Mouse (Mus musculus): Measurements from ENCODE around the gene Mri1. TPM values are rescaled to one million over a fixed set of nuclear protein-coding genes. Genes with fewer than 3 reads are reported as not detected.
"Not testable (repeated sequence)": the region's sequence is repeated elsewhere in the genome, so short reads cannot be mapped to it uniquely, and the experiment has no call there.

The Mri1 gene
- polyA plus RNA-seq (2015; fragmentation: Nextera tagmentation; extraction: Ambion mirVana), result 45.6 and 48.4 TPM in 2 replicates

DNA sequence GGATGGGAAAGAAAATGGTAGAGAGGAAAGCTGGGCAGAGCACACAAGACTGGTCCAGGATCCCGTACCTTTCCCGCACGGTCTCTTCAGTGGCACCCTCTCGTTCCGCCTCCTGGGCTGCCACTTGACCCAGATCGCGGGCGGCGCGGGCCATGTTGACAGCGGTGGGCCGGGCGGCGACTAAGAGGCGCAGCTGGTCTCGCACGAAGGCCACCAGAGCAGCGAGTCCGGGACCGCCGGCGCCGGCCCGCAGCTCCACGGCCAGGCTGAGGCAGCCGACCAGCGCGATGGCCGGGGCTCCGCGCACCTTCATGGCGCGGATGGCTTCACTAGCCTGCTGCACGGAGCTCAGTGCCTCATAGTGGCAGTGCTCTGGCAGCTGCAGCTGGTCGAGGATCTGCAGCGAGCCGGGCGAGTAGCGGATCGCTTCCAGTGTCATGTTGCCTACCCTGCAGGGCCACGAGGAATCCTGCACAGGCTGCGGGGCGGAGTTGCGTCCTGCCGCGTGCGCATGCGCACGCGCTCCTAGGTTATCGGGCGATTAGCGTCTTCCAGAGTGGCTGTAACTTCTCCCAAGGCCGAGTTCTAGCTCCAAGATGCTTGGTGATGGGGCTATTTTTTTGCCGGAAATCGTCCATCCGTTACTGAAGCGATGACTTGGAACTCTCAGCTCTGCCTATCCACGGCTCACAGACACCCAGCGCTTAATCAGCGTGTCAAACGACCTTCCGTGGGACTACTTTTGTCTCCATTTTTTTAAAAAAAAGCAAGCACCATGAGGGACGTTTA lies at the start of gene Mri1:
Gene Mri1 (minus strand): TSS at position 505 of the 789 bp plus-strand sequence.
- Histone ChIP-seq H3K27ac (replicated peaks) (peak within 1 kb of the TSS; percentile 93), H3K4me1 (replicated peaks) (peaks cover 18% of the 10 kb centered on the region), H3K9ac (peak within 1 kb of the TSS; percentile 84), H3K4me3 (peak within 1 kb of the TSS; percentile 82), H3K36me3 (peaks cover 59% of the 10 kb centered on the region), H3K4me2 (peak within 1 kb of the TSS; percentile 84), H3K27me3 (no peaks in the 10 kb centered on the region), H3K9me3 (no peaks in the 10 kb centered on the region)
- WGBS, result under 1% methylated on average over 64 of the region's 64 CpGs
- ATAC-seq (ENCODE audit: low FRiP score, low read depth), result peak; percentile 86

DNA sequence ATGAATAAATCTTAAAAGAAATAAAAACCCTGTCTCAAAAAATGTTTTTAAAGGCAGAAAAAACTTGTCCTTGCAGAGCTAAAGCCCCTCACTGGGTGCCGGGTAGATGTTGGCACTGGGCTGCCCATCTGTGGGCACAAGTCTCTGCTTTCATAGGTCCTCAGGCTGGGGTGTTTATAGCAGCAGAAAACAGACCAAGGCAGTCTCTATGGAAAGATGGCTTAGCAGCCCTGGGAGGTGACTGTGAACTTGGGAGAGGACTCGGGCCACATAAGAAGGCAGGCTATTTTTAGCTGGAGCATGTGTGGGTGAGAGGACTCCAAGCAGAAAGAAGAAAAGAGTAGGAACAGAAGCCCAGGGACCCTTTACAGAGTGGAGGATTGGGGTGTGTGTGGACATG lies 46.8 kb upstream of the Mri1 start:
- no peak overlapping the region for H3K4me3 ChIP-seq
- no peaks in the 10 kb centered on the region for H3K27me3 ChIP-seq
- H3K9ac ChIP-seq, result no peak overlapping the region
- no peak for ATAC-seq (ENCODE audit: low FRiP score, low read depth)
- no peak overlapping the region for H3K27ac ChIP-seq (replicated peaks)
- H3K36me3 ChIP-seq, result no peaks in the 10 kb centered on the region
- H3K4me2 ChIP-seq, result no peak overlapping the region
- no peaks in the 10 kb centered on the region for H3K9me3 ChIP-seq
- 84% methylated on average over 2 of the region's 2 CpGs for WGBS
- H3K4me1 ChIP-seq (replicated peaks), result no peaks in the 10 kb centered on the region

DNA sequence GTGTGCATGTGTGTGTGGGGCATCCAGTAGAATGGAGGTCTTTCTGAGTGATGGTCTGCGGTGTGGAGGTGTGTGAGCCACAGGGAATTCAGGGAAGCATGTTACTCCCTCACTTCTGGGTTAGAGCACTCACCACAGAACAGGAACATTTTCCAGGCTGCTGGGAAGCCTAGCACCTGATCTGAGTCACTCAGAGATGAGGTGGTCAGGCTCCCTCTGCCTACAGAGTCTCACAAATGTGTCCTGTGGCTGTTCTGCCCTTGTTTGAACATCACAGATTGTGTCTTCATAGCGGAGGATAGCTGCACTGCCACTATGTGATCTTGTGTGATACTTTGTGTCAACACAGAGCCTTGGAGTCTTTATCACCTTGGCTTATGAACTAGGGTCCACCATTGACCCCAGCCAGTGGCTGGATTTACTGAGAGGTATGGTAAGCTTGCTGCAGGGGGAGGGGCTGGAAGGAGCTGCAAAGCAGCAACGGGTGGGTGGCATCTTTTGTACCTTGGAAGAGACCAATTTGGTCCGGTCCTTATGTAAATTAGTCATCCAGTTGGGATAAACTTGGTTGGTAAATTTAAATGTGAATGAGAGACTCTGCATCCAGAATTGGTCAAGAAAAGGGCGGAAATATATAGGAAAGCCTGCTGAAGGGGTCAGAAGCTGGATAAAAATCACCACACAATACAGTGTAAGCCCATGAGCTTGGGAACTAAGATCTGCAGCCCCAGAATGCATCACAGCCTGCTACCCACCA lies 40.1 kb upstream of the Mri1 start:
- 63% methylated on average over 5 of the region's 5 CpGs for WGBS
- Histone ChIP-seq H3K4me1 (replicated peaks) (no peaks in the 10 kb centered on the region), H3K27ac (replicated peaks) (no peak overlapping the region), H3K9ac (no peak overlapping the region), H3K9me3 (no peaks in the 10 kb centered on the region), H3K36me3 (no peaks in the 10 kb centered on the region), H3K27me3 (no peaks in the 10 kb centered on the region), H3K4me2 (no peak overlapping the region), H3K4me3 (no peak overlapping the region)
- ATAC-seq (ENCODE audit: low FRiP score, low read depth), result no peak

DNA sequence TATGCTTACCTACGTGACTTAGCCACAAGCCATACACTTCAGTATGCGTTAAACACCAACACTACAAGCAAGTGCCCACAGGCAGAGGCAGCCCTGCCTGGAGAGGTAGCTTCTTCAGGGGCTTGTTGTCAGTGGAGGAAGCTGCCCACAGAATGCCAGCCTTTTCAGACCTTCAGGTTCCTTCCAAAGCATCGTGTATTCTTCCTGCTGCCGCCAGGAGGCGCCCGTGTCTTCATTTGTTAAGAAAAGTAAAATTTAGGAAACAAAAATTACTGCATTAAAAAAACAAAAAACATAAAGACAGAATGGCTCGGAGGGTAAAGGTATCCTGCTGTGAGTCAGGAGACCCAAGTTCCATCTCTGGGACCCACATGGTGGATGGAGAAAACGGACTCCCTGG lies 34.6 kb upstream of the Mri1 start:
- Histone ChIP-seq H3K4me3 (no peak overlapping the region), H3K9me3 (no peaks in the 10 kb centered on the region), H3K36me3 (no peaks in the 10 kb centered on the region), H3K27me3 (no peaks in the 10 kb centered on the region), H3K9ac (no peak overlapping the region), H3K4me1 (replicated peaks) (no peaks in the 10 kb centered on the region), H3K4me2 (no peak overlapping the region), H3K27ac (replicated peaks) (no peak overlapping the region)
- 26% methylated on average over 8 of the region's 8 CpGs for WGBS
- ATAC-seq (ENCODE audit: low FRiP score, low read depth), result no peak

DNA sequence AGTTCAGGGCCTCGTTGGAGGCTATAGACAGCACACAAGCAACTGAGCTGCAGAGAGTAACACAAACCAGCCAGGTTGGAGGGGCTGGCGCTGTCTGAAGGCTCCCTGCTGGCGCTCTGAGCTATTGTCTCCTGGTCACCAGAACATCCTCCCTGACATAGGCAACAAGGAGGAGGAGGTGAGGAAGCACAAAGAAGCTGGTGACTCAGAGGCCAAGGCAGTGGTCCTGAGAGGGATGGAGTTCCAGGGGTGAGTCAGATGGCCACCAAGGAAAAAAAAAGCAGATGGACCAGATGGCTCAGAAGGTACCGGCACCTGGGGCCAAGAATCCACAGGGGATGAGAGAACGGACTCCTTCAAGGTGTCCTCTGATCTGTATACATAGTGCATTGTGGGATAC lies 34.0 kb upstream of the Mri1 start:
- no peak for ATAC-seq (ENCODE audit: low FRiP score, low read depth)
- Histone ChIP-seq H3K4me3 (no peak overlapping the region), H3K36me3 (no peaks in the 10 kb centered on the region), H3K27me3 (no peaks in the 10 kb centered on the region), H3K9ac (no peak overlapping the region), H3K4me1 (replicated peaks) (no peaks in the 10 kb centered on the region), H3K27ac (replicated peaks) (no peak overlapping the region), H3K4me2 (no peak overlapping the region), H3K9me3 (no peaks in the 10 kb centered on the region)
- 56% methylated on average over 5 of the region's 5 CpGs for whole genome bisulfite sequencing

DNA sequence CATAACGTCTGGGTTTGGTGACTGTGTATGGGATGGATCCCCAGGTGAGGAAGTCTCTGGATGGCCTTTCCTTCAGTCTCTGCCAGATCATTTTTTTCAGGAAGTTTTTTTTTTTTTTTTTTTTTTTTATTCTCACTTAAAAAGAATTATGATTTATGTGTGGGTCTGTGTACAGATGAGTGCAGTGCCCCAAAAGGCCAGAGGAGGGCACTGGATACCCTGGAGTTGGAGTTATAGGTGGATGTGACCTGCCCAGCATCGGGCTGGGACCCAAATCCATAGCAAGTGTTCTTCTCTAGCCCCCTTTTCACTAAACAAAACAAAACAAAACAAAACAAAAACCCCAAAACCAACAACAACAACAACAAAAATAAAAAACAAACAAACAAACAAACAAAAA lies 31.8 kb upstream of the Mri1 start:
- no peak overlapping the region for H3K4me2 ChIP-seq
- WGBS, result 47% methylated on average over 2 of the region's 2 CpGs
- ATAC-seq (ENCODE audit: low FRiP score, low read depth), result no peak

DNA sequence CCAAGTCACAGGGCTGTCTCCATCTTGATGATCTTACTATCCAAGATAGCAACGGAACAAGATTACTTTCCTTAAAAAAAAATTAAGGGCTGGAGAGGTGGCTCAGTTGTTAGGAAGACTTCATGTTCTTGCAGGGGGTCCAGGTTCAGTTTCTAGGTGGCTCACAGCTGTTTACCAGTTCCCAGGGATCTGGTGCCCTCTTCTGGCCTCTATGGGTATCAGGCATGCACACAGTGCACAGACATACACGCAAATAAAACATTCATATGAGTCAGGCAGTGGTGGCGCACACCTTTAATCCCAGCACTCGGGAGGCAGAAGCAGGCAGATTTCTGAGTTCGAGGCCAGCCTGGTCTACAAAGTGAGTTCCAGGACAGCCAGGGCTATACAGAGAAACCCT lies 28.5 kb upstream of the Mri1 start:
- not testable (repeated sequence) for H3K4me1 ChIP-seq (replicated peaks); H3K4me2 ChIP-seq; H3K9ac ChIP-seq; H3K36me3 ChIP-seq; H3K4me3 ChIP-seq; H3K9me3 ChIP-seq; H3K27me3 ChIP-seq; H3K27ac ChIP-seq (replicated peaks); ATAC-seq (ENCODE audit: low FRiP score, low read depth)
- WGBS, result 55% methylated on average over 5 of the region's 5 CpGs

More for the DNA sequence above, 31.8 kb upstream of the Mri1 start:
- Histone ChIP-seq H3K9me3 (no peaks in the 10 kb centered on the region), H3K9ac (no peak overlapping the region), H3K27me3 (no peaks in the 10 kb centered on the region), H3K4me3 (no peak overlapping the region), H3K36me3 (no peaks in the 10 kb centered on the region), H3K27ac (replicated peaks) (no peak overlapping the region), H3K4me1 (replicated peaks) (no peaks in the 10 kb centered on the region)

DNA sequence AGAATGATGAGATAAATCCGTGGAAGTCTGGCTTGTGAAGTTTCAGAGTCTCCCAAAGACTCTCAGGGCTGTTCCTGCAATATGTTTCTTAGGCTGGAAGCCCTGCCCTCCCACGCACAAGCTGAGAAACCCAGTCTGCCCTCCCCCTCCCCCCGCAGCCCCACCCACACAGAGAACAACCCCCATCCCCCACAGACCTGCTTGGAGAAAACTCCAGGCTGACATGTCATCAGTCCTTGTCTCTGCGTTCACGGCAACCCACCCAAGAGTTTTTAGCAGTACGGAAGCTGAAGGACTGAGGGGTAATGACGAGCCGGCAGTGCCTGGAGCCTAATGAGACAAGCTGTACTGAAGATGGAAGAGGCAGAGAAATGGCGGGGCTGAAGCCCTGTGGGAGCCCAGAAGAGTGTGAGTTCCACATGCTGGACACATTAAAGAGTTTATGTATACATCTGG lies 27.5 kb upstream of the Mri1 start:
- 35% methylated on average over 9 of the region's 9 CpGs for WGBS
- Histone ChIP-seq H3K27ac (replicated peaks) (no peak overlapping the region), H3K9me3 (no peaks in the 10 kb centered on the region), H3K27me3 (no peaks in the 10 kb centered on the region), H3K9ac (no peak overlapping the region), H3K4me1 (replicated peaks) (no peaks in the 10 kb centered on the region), H3K4me3 (no peak overlapping the region), H3K36me3 (no peaks in the 10 kb centered on the region), H3K4me2 (no peak overlapping the region)
- ATAC-seq (ENCODE audit: low FRiP score, low read depth), result no peak

DNA sequence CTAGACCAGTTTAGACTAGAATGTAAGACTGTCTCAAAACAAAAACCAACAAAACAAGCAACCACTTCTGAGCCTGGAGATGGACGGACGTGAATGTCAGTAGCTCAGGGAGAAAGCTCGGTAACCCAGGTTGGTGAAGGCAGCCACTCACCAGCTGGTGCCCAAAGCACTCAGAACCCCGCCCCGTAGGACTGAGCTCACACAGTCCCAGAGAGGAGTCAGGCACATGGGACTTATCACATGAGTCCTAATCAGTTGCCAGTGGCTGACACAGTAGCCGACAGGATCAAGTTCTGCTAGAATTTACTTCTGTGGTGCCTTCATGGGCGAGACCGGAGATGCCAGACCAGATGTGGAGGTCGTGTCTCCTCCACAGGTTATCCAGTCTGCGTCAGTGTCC lies 23.7 kb upstream of the Mri1 start:
- H3K27me3 ChIP-seq, result no peaks in the 10 kb centered on the region
- no peak overlapping the region for H3K9ac ChIP-seq
- H3K27ac ChIP-seq (replicated peaks), result no peak overlapping the region
- no peak overlapping the region for H3K4me2 ChIP-seq
- WGBS, result 86% methylated on average over 10 of the region's 10 CpGs
- no peaks in the 10 kb centered on the region for H3K4me1 ChIP-seq (replicated peaks)
- H3K4me3 ChIP-seq, result no peak overlapping the region
- H3K36me3 ChIP-seq, result no peaks in the 10 kb centered on the region
- ATAC-seq (ENCODE audit: low FRiP score, low read depth), result no peak
- no peaks in the 10 kb centered on the region for H3K9me3 ChIP-seq

DNA sequence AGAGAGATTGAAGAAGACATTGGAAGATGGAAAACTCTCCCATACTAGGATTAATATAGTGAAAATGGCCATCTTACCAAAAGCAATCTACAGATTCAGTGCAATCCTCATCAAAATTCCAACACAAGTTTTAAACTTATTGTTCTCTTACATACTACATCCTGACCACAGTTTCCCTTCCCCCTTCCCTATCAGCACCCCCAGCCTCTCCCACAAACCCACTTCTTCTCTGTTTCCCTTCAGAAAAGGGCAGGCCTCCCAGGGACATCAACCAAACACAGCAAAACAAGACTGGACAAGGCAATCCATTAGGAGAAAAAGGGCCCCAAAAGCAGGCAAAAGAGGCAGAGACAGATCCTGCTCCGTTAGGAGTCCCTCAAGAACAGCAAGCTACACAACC lies 19.3 kb upstream of the Mri1 start:
- no peaks in the 10 kb centered on the region for H3K4me1 ChIP-seq (replicated peaks)
- no peaks in the 10 kb centered on the region for H3K36me3 ChIP-seq
- no peak overlapping the region for H3K9ac ChIP-seq
- no peaks in the 10 kb centered on the region for H3K27me3 ChIP-seq
- no peak for ATAC-seq (ENCODE audit: low FRiP score, low read depth)
- no peak overlapping the region for H3K4me2 ChIP-seq
- no peaks in the 10 kb centered on the region for H3K9me3 ChIP-seq
- H3K27ac ChIP-seq (replicated peaks), result no peak overlapping the region
- 56% methylated on average over 1 of the region's 1 CpGs for WGBS
- H3K4me3 ChIP-seq, result no peak overlapping the region

DNA sequence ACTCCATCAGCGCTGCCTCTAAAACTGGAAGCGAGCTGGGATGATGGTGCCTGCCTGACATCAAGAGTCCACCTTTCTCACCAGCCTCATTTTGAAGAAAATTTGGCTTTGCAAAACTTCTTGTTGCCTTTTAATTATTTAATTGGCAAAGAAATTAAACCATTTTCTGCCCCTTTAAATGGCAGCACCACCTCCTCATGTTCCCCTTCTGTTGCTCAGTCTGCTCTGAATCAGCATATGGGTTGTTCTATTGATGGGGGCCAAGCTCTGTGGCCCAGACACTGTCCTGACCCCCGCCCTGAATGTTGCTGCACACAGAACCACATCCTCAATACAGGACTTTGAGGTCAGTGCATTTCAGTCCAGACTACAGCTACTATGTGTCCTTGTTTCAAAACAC lies 16.8 kb upstream of the Mri1 start:
- no peak overlapping the region for H3K27ac ChIP-seq (replicated peaks)
- no peaks in the 10 kb centered on the region for H3K27me3 ChIP-seq
- H3K36me3 ChIP-seq, result no peaks in the 10 kb centered on the region
- 86% methylated on average over 3 of the region's 3 CpGs for WGBS
- H3K4me3 ChIP-seq, result no peak overlapping the region
- no peak overlapping the region for H3K4me2 ChIP-seq
- ATAC-seq (ENCODE audit: low FRiP score, low read depth), result no peak
- no peak overlapping the region for H3K9ac ChIP-seq
- H3K9me3 ChIP-seq, result no peaks in the 10 kb centered on the region
- peaks cover 7% of the 10 kb centered on the region for H3K4me1 ChIP-seq (replicated peaks)

DNA sequence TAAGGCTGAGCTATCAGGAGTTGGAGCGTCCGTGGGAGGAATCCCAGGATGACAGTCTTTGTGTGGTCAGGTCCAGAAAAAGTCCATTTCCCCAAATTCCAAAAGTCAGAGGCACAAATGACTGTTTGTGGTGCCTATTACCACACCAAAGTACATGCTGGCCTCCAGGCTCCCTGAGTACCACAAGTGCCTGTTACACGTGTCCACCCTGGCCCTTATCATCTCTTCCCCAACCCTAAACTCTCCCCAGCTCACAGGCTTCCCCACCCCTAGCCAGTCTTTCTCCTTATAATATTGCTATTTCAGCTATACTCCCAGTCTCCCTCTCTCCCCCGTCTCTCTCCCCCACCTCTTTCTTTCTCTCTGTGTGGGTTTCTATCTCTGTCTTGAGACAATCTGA lies 15.2 kb upstream of the Mri1 start:
- no peak overlapping the region for H3K9ac ChIP-seq
- H3K9me3 ChIP-seq, result no peaks in the 10 kb centered on the region
- no peak overlapping the region for H3K4me3 ChIP-seq
- no peak overlapping the region for H3K27ac ChIP-seq (replicated peaks)
- WGBS, result 88% methylated on average over 4 of the region's 4 CpGs
- H3K4me2 ChIP-seq, result no peak overlapping the region
- H3K27me3 ChIP-seq, result no peaks in the 10 kb centered on the region
- H3K36me3 ChIP-seq, result no peaks in the 10 kb centered on the region
- peaks cover 7% of the 10 kb centered on the region for H3K4me1 ChIP-seq (replicated peaks)
- ATAC-seq (ENCODE audit: low FRiP score, low read depth), result no peak

All from hindbrain, embryonic 15.5 days (tissue).